Mouse (Mus musculus): ENCODE data around the gene Lyg2. TPM values are rescaled to one million over a fixed set of nuclear protein-coding genes. Genes with fewer than 3 reads are reported as not detected.

Lyg2 gene
- polyA plus RNA-seq, 1 experiment from 2014 or later: not detected

DNA sequence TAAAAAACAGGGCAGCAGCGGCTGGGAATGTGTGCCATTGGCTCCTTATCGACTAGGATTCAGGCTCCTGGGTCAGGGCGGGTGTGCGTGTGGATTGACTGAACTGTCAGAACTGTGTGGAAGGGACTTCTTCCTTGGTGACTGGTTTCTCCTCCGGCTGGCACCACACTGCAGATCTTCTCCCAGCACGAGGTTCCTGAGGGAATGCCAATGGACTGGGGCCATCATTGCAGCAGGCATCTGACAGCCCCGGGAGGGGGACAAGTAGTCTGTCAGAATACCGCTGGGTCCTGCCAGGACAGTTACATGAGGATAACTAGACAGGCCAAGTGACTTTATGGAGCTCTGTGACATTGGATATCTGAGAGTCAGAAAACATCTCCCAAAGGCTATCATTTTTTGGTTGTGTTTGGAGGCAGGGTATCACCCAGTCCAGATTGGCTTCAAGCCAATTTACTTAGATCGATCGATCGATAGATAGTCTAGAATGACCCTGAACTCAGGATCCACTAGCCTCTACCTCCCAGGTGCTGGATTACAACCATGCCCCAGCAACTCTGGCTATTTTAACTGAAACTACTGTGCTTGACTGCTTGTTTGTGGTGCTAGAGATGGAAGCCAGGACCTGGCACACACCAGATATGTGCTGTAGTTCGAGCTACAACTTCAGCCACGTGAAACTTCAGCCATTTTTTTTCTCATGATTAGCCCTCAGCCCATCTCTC, 38.4 kb downstream of the Lyg2 start:
- Histone ChIP-seq H3K36me3 (peaks cover 57% of the 10 kb centered on the region), H3K9ac (replicated peaks) (no peak overlapping the region), H3K4me2 (no peak overlapping the region), H3K9me3 (replicated peaks) (0 out of 2 replicates have a peak, but pooled peaks cover 4% of the 10 kb centered on the region), H3K4me1 (peaks cover 5% of the 10 kb centered on the region), H3K27me3 (replicated peaks) (no peaks in the 10 kb centered on the region), H3K4me3 (replicated peaks) (no peak overlapping the region), H3K27ac (replicated peaks) (no peak overlapping the region)
- 96% methylated on average over 13 of the region's 13 CpGs for WGBS
- ATAC-seq (ENCODE audit: low FRiP score): no peak

DNA sequence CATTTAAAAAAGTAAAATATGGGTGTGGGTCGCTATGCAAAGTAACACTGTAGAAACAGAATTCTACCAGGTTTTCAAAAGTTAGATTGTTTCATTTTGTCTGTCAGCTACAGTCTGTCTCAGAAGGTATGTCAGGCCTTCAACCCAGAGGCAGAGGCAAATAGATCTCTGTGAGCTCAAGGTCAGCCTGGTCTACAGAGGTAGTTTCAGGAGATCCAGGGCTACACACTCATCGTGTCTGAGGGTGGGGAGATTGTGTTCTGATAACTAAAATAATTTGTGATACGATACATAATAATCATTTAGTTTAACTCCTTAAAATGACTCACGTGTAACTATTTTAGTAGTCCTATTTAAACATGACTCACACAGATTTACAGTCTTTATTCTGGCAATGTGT, 43.1 kb downstream of the Lyg2 start:
- H3K36me3 ChIP-seq: peaks cover 25% of the 10 kb centered on the region
- H3K4me3 ChIP-seq (replicated peaks): no peak overlapping the region
- no peak overlapping the region for H3K27ac ChIP-seq (replicated peaks)
- 0 out of 2 replicates have a peak, but pooled peaks cover 4% of the 10 kb centered on the region for H3K9me3 ChIP-seq (replicated peaks)
- H3K4me1 ChIP-seq: peaks cover 17% of the 10 kb centered on the region
- 89% methylated on average over 4 of the region's 4 CpGs for WGBS
- H3K27me3 ChIP-seq (replicated peaks): peaks cover 6% of the 10 kb centered on the region; the same call in 1 of the 2 replicates
- H3K9ac ChIP-seq (replicated peaks): no peak overlapping the region
- H3K4me2 ChIP-seq: peak overlapping the region; percentile 70
- no peak for ATAC-seq (ENCODE audit: low FRiP score)

DNA sequence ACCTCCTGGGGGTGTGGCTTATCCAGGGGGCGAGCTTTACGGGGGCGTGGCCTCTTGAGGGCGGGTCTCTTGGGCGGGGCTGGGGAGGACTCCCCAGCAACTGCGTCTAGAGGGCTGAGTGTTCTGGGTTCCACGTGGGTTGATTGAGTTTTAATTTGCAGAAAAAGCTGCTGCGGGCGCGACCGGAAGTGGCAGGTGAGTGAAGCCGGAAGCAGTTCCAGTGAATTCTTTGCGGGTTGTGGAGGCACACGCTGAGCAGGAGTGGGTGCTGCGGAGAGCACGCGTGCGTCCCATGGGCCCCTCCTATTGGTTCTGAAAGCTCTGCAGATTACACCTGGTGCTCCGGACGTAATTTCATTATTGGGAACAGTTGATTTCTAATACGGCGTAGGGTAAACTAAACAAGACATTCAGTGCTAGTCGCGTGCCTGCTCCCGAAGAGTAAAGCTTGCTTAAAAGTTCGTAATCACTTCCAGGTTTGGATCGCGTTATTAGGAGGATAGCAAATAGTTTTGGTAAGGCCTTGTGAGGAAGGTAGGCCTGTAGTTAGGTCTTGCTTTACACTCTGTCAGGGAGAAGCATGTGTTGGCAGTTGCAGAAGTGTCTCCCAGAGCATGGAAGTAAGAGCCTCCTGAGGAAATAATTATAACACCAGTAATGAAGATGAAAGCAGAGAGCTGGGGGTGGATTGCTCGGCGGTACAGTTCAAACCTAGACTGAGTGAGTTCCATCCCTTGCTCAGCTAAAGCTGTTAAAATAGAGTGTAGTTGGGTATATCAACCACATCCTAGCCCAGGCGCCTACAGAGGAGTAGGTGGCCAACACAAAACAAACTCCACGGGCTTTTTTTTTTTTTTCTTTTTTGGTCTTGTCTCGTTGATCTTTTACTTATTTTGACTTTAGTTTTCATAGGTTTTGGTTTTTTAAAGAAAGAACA, 43.9 kb downstream of the Lyg2 start:
- H3K9ac ChIP-seq (replicated peaks): peak overlapping the region; percentile 44
- peak overlapping the region; percentile 81 for H3K27ac ChIP-seq (replicated peaks)
- 0 out of 2 replicates have a peak, but pooled peaks cover 4% of the 10 kb centered on the region for H3K9me3 ChIP-seq (replicated peaks)
- ATAC-seq (ENCODE audit: low FRiP score): peak; percentile 91
- WGBS: 6% methylated on average over 33 of the region's 33 CpGs
- peak overlapping the region; percentile 70 for H3K4me2 ChIP-seq
- peaks cover 17% of the 10 kb centered on the region for H3K4me1 ChIP-seq
- peak overlapping the region; percentile 49 for H3K4me3 ChIP-seq (replicated peaks)
- peaks cover 17% of the 10 kb centered on the region for H3K36me3 ChIP-seq
- H3K27me3 ChIP-seq (replicated peaks): peaks cover 6% of the 10 kb centered on the region; the same call in 1 of the 2 replicates

DNA sequence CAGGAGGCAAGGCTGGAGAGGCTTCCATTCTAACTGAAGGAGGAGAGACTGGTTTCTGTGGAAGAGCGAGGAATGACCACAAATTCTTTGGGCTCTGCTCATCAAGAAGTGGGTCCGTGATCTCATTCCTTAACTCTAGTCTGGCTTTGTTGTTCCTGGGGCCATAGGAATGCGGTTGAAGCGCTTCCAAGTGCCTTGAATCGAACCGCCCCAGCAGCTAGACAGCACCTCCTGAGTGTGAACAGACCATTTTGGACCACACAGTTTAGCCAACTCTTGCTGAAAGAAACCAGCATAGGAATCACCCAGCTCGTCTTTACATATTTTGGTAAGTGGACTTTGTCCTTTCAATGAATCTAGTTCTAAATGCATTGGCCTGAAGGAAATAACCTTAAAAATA, 44.6 kb downstream of the Lyg2 start, which contains the start of gene Lipt1:
Gene Lipt1, plus strand, starts transcription at position 35 of the 400 bp plus-strand sequence.
- 7% methylated on average over 7 of the region's 7 CpGs for WGBS
- peaks cover 6% of the 10 kb centered on the region; the same call in 1 of the 2 replicates for H3K27me3 ChIP-seq (replicated peaks)
- H3K9ac ChIP-seq (replicated peaks): peak within 1 kb of the TSS; percentile 44
- peaks cover 16% of the 10 kb centered on the region for H3K36me3 ChIP-seq
- peak within 1 kb of the TSS; percentile 49 for H3K4me3 ChIP-seq (replicated peaks)
- H3K4me1 ChIP-seq: peaks cover 17% of the 10 kb centered on the region
- 0 out of 2 replicates have a peak, but pooled peaks cover 4% of the 10 kb centered on the region for H3K9me3 ChIP-seq (replicated peaks)
- H3K27ac ChIP-seq (replicated peaks): peak within 1 kb of the TSS; percentile 81
- peak within 1 kb of the TSS; percentile 70 for H3K4me2 ChIP-seq
- peak; percentile 56 for ATAC-seq (ENCODE audit: low FRiP score)

DNA sequence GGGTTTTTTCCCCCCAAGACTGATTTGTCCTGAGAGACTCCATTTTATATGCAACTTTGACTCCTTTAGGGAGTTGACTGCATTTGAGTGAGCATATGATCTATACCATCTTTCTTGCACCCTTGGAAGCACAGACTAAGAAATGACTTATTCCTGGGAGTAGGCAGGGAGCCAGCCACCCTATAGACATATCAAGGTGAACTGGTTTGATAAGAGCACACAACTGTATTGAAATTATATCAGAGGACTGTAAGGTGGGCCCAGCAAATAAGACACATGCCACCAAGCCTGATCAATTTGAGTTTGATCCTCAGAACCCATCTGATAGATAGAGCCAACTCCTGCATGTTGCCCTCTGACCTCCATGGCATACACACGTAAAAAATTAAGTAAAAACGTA, 46.9 kb downstream of the Lyg2 start:
- Histone ChIP-seq H3K36me3 (no peaks in the 10 kb centered on the region), H3K4me1 (peaks cover 26% of the 10 kb centered on the region), H3K4me3 (replicated peaks) (no peak overlapping the region), H3K4me2 (no peak overlapping the region), H3K27ac (replicated peaks) (no peak overlapping the region), H3K9me3 (replicated peaks) (no peaks in the 10 kb centered on the region), H3K27me3 (replicated peaks) (peaks cover 6% of the 10 kb centered on the region; the same call in 1 of the 2 replicates), H3K9ac (replicated peaks) (no peak overlapping the region)
- 67% methylated on average over 2 of the region's 2 CpGs for WGBS
- no peak for ATAC-seq (ENCODE audit: low FRiP score)

DNA sequence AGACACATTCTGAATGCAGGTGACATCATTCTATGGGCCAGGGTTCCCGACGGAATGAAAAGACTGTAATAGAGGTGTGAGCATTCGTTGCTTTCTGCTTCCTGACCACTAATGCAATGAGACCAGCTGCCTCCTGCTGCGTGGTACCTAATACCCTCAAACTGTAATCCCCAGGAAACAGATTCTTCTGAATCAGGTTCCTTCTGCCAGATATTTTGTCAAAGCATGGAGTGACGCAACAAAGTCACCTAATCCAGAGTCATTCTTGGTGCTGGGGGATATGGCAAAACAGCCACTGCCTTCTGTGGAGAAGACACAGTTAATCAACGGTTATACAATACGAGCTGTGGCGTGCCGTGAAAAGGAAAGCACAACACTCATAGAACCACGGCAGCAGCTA, 47.7 kb downstream of the Lyg2 start:
- H3K36me3 ChIP-seq: no peaks in the 10 kb centered on the region
- H3K9ac ChIP-seq (replicated peaks): no peak overlapping the region
- H3K9me3 ChIP-seq (replicated peaks): no peaks in the 10 kb centered on the region

DNA sequence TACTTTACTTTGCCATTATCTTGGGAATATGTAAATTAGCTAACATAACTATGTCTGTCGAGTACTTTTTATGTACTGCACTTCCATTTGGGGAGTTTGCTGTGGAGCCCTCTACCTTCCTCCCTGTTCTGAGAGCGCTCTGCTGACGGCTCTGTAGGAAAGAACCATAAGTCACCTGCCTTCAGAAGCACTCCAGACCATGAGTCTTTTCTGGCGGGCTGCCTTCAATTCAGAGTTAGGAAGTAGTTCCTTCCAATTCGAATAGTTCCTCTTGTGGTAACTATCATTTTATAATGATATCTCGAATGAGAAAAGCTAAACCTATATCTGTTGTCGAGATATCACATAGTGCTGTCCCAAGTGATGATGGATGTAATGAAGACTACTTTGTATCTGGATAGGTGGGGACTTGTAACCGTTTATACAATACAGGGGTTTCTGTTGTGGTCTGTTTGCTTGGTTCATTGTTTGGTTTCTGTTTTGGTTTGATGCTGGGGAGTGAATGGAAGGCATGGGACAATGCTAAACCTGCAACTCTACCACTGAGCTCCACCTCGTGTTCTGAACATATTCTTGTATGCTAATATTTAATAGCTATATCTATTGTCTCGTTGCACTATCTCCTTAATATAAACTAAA, 48.5 kb downstream of the Lyg2 start:
- Histone ChIP-seq H3K4me1 (peaks cover 20% of the 10 kb centered on the region), H3K9me3 (replicated peaks) (no peaks in the 10 kb centered on the region), H3K27ac (replicated peaks) (no peak overlapping the region), H3K4me3 (replicated peaks) (no peak overlapping the region), H3K27me3 (replicated peaks) (peaks cover 6% of the 10 kb centered on the region; the same call in 1 of the 2 replicates), H3K4me2 (no peak overlapping the region), H3K36me3 (no peaks in the 10 kb centered on the region), H3K9ac (replicated peaks) (no peak overlapping the region)
- WGBS: 75% methylated on average over 10 of the region's 10 CpGs
- no peak for ATAC-seq (ENCODE audit: low FRiP score)

More for the DNA sequence above, 47.7 kb downstream of the Lyg2 start:
- WGBS: 67% methylated on average over 10 of the region's 10 CpGs
- H3K4me3 ChIP-seq (replicated peaks): no peak overlapping the region
- H3K27me3 ChIP-seq (replicated peaks): peaks cover 6% of the 10 kb centered on the region; the same call in 1 of the 2 replicates
- peaks cover 26% of the 10 kb centered on the region for H3K4me1 ChIP-seq
- H3K27ac ChIP-seq (replicated peaks): no peak overlapping the region
- no peak for ATAC-seq (ENCODE audit: low FRiP score)
- H3K4me2 ChIP-seq: no peak overlapping the region

DNA sequence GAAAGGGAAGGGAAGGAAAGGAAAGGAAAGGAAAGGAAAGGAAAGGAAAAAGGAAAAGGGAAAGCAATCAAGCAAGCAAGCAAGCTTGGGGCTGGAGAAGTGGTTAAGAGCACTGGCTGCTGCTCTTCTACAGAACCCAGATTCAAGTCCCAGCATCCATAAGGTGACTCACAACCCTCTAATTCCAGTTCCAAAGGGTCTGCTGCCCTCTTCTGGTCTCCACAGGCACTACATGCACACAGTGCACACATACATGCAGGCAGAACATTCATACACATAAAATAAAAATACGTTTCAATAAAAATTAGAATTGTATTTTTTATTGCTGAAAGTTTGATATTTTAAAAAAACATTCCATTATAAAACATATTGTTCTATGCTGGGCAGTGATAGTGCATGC, 49.2 kb downstream of the Lyg2 start:
- H3K36me3 ChIP-seq: no peaks in the 10 kb centered on the region
- H3K9ac ChIP-seq (replicated peaks): no peak overlapping the region
- no peak overlapping the region for H3K27ac ChIP-seq (replicated peaks)
- peaks cover 6% of the 10 kb centered on the region; the same call in 1 of the 2 replicates for H3K27me3 ChIP-seq (replicated peaks)
- peaks cover 16% of the 10 kb centered on the region for H3K4me1 ChIP-seq
- H3K4me3 ChIP-seq (replicated peaks): no peak overlapping the region
- ATAC-seq (ENCODE audit: low FRiP score): no peak
- no peaks in the 10 kb centered on the region for H3K9me3 ChIP-seq (replicated peaks)
- no peak overlapping the region for H3K4me2 ChIP-seq
- 84% methylated on average over 1 of the region's 1 CpGs for WGBS

DNA sequence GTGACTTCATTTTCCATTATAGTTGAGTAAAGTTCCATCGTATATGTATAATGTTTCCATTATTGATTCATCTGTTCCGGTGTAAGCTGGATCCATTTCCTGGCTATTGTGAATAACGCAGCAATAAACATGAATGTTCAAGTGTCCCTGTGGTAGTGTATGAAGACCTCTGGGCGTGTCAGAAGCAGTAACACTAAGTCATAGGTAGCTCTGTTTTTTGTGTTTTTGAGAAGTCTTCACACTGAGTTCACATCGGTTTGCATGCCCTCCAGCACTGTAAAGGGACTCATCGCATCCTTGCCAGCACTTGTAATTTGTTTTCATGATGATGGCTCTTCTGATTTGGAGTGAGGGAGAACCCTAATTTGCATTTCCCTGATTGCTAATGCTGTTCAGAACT, 50.0 kb downstream of the Lyg2 start, which contains the start of gene Tsga10:
Gene Tsga10, minus strand, starts transcription at position 144 of the 400 bp plus-strand sequence.
- Histone ChIP-seq H3K4me3 (replicated peaks) (peak within 1 kb of the TSS; percentile 78), H3K27me3 (replicated peaks) (peaks cover 6% of the 10 kb centered on the region; the same call in 1 of the 2 replicates), H3K4me2 (peak within 1 kb of the TSS; percentile 85), H3K9ac (replicated peaks) (peak within 1 kb of the TSS; percentile 77), H3K36me3 (no peaks in the 10 kb centered on the region), H3K4me1 (peaks cover 10% of the 10 kb centered on the region), H3K9me3 (replicated peaks) (no peaks in the 10 kb centered on the region), H3K27ac (replicated peaks) (peak within 1 kb of the TSS; percentile 95)
- 81% methylated on average over 6 of the region's 6 CpGs for WGBS
- no peak for ATAC-seq (ENCODE audit: low FRiP score)

DNA sequence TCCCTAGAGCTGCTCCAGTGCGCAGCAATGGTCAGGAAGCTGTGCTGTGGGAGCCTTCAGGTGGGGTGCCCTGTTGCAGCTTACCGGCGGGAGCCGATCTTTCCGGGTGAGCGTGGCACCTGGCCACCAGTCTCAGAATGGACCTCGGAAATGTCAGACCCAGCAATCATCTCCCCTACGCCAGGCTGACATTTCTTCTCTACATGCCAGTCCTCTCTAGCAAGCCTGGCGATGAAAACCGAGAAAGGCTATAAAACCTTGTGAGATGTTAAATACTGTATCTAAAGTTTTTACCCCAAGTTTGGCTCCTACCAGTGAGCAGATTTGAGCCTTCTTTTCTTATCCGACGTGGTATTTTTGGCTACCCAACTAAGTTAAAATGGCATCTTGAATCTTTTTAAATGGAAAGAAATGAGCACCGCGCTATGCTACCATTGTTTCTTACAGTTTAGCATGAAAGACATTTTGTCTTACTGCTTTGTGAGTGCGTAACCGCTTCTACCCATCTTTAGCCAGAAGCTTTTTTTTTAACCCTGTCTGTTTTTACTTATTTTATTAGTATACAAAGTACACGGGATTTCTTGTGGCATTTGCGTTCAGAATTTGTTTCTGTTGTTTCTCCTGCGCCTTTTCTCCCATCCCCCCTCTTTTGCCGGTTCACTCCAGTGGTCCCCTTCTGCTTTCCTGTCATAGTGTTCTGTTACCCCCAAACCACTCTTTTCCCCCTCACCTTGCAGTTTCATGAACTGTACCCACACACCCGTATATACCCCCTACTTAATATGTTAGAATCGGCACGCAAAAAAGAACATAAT, 50.7 kb downstream of the Lyg2 start:
- peak overlapping the region; percentile 78 for H3K4me3 ChIP-seq (replicated peaks)
- H3K9me3 ChIP-seq (replicated peaks): no peaks in the 10 kb centered on the region
- WGBS: 12% methylated on average over 23 of the region's 23 CpGs
- peaks cover 10% of the 10 kb centered on the region for H3K4me1 ChIP-seq
- peak overlapping the region; percentile 85 for H3K4me2 ChIP-seq
- no peaks in the 10 kb centered on the region for H3K36me3 ChIP-seq
- peaks cover 6% of the 10 kb centered on the region; the same call in 1 of the 2 replicates for H3K27me3 ChIP-seq (replicated peaks)
- no peak for ATAC-seq (ENCODE audit: low FRiP score)
- H3K27ac ChIP-seq (replicated peaks): peak overlapping the region; percentile 95
- H3K9ac ChIP-seq (replicated peaks): peak overlapping the region; percentile 77
